Mouse (Mus musculus) ES-E14 (cell line): ENCODE measurements at regions not wholly inside any gene's neighbourhood (a gene's known extent, or its start where the extent isn't known, plus 50 kb on each side); places are given as distances from the start of the nearest gene placed in this dataset.

Experiments
- DNase-seq: peaks from one replicate; pipeline ENCODE4 v3.0.0-alpha.2; 2013; ENCODE audit warnings: low read depth, low spot score
- H3K27ac ChIP-seq: 2 replicates; pipeline ENCODE4 v1.5.1; 2012; ENCODE audit warnings: low read depth, mild to moderate bottlenecking, low read length, moderate library complexity, mixed read lengths; ENCODE audit not compliant: poor library complexity, insufficient read depth, severe bottlenecking
- H3K36me3 ChIP-seq: 2 replicates; pipeline ENCODE4 v1.6.1; 2012; ENCODE audit warnings: mild to moderate bottlenecking, low read length, moderate library complexity, mixed read lengths; ENCODE audit not compliant: control insufficient read depth, poor library complexity, insufficient read depth, severe bottlenecking
- H3K4me1 ChIP-seq, 2 experiments: fragments of 150-350 bp in 1 of 2; sonication (generic) in 1 of 2; 2 replicates each; pipeline ENCODE4 v1.6.1; 2012; ENCODE audit warnings: low read length in 2 of 2, mild to moderate bottlenecking in 1 of 2, mixed read lengths in 1 of 2; ENCODE audit not compliant: control insufficient read depth in 2 of 2, insufficient read depth in 2 of 2, poor library complexity in 1 of 2
- H3K4me3 ChIP-seq, 2 experiments: fragments of 150-350 bp in 1 of 2; sonication (generic) in 1 of 2; 2 replicates each; pipeline ENCODE4 v1.5.1; 2012; ENCODE audit warnings: low read length in 2 of 2, low read depth in 1 of 2, mild to moderate bottlenecking in 1 of 2, mixed read lengths in 1 of 2; ENCODE audit not compliant: insufficient read depth in 1 of 2, poor library complexity in 1 of 2, severe bottlenecking in 1 of 2
- H3K9ac ChIP-seq: 2 replicates; pipeline ENCODE4 v1.6.1; 2012; ENCODE audit warnings: low read depth, mild to moderate bottlenecking, low read length, mixed read lengths; ENCODE audit not compliant: poor library complexity, insufficient read depth, severe bottlenecking
- H3K9me3 ChIP-seq: fragments of 150-350 bp; sonication (generic); 2 replicates; pipeline ENCODE4 v1.6.1; 2012; ENCODE audit warnings: low read depth, mild to moderate bottlenecking, low read length; ENCODE audit not compliant: control insufficient read depth, insufficient read depth
- CHD2 ChIP-seq: IDR thresholded peaks from 2 replicates; pipeline ENCODE4 v1.6.1; 2014; ENCODE audit warnings: mild to moderate bottlenecking, low read depth, low read length, inconsistent platforms
- HCFC1 ChIP-seq: IDR thresholded peaks from 2 replicates; pipeline ENCODE4 v1.6.1; 2012; ENCODE audit warnings: low read length, inconsistent platforms, borderline replicate concordance; ENCODE audit not compliant: insufficient read depth
- MAFK ChIP-seq: IDR thresholded peaks from 2 replicates; pipeline ENCODE4 v1.6.1; 2014; ENCODE audit warnings: mild to moderate bottlenecking, low read depth, low read length, inconsistent platforms; ENCODE audit not compliant: insufficient read depth
- ZC3H11A ChIP-seq: IDR thresholded peaks from 2 replicates; pipeline ENCODE4 v1.6.1; 2012; ENCODE audit warnings: low read depth, mild to moderate bottlenecking, inconsistent platforms, low read length, borderline replicate concordance
- ZNF384 ChIP-seq: IDR thresholded peaks from 2 replicates; pipeline ENCODE4 v1.6.1; 2012; ENCODE audit warnings: low read depth, low read length, inconsistent platforms
- in situ Hi-C, 2 experiments: fragments of 600-800 bp; cut with MboI; formaldehyde crosslinking; loops; one replicate each; pipeline ENCODE4 v1.15.1; 2025; ENCODE audit warnings: low sequenced_read_pairs in 2 of 2, inconsistent platforms in 1 of 2; ENCODE audit not compliant: unreplicated experiment in 2 of 2

DNA sequence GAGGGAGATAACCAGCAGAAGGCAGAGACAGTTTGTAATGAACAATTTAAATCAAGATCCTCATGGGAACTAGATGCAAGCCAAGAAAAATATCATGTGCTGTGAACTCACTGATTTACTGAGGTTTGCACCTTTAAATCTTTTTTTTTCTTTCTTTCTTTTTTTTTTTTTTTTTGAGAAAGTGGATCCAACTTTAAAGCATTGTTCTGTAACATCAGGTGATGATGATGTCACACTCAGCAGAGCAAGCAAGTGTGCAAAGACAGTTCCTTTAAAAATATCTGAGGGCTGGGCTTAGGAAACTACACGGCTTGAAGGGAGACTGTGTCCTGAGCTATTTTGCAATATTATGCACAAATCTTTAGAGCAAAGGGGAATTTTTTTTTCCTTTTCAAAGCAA, 166.6 kb upstream of the Ubash3b start:
- no peak overlapping the region for H3K27ac ChIP-seq
- H3K36me3 ChIP-seq: no peaks in the 10 kb centered on the region
- in situ Hi-C loops: no loop called here
- TF ChIP-seq MAFK: no peak
- no peak for TF ChIP-seq ZNF384
- DNase-seq: no peak
- H3K9ac ChIP-seq: no peak overlapping the region
- no peak overlapping the region for H3K4me3 ChIP-seq
- no peaks in the 10 kb centered on the region for H3K4me1 ChIP-seq
- no peaks in the 10 kb centered on the region for H3K9me3 ChIP-seq

DNA sequence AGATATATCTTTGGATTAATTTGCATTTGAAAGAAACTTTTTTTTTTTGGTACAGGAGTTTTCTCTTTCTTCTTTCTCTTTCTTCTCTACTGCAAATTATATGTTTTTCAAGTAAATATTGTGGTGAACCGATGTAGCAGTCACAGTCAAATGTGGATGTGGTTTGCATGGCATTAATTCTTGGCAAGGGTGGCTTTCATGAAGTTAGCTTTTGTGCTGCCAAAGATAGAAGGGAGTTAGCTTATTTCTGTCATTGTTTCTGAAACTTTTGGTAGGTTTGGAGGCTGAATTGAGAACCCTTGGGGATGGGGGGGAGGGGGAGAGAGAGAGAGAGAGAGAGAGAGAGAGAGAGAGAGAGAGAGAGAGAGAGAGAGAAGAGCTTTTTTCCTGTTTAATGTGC, 166.1 kb upstream of the Ubash3b start:
- no peak for DNase-seq
- in situ Hi-C loops: no loop called here
- no peak for TF ChIP-seq ZNF384
- no peak for TF ChIP-seq HCFC1
- TF ChIP-seq CHD2: no peak
- no peak for TF ChIP-seq MAFK
- TF ChIP-seq ZC3H11A: no peak
- Histone ChIP-seq H3K27ac (no peak overlapping the region), H3K9ac (no peak overlapping the region), H3K9me3 (no peaks in the 10 kb centered on the region), H3K4me1 (no peaks in the 10 kb centered on the region), H3K4me3 (no peak overlapping the region), H3K36me3 (no peaks in the 10 kb centered on the region)

DNA sequence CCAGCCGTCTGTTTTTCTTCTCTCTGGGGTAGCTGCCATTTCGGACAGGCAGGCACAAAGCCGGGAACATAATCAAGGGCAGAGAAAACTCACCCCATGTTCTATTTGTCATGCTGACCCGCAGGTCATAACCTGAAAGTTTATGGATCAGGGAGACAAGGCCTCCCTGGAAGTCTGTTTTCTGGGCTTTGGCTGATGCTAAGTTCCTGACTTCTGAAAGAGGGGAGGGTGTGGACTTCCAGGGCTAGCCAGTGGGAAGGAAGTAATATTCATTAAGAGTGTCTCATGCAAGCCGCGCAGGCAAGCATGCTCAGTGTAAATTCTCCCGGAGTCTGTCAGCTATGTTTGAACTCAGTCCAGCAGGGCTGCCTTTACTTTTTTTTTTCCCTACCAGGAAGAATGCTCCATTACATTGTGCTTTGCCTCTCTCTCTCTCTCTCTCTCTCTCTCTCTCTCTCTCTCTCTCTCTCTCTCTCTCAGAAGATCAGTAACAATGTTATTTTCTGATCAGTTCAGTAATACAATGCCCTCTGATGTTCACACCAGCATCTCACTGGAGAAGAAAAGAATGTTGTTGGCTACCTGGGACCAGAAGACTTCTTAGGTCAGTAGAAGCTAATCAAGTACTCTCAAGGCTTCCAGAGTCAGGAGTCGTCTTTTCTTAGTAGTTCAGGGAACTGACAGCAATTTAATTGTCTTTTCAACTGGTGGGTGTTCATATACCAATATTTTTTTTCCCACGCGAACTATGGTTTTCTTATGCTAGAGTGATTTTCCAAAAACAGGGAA, 165.5 kb upstream of the Ubash3b start:
- TF ChIP-seq ZC3H11A: no peak
- TF ChIP-seq CHD2: no peak
- TF ChIP-seq ZNF384: no peak
- no peak for TF ChIP-seq HCFC1
- TF ChIP-seq MAFK: no peak
- no peak for DNase-seq
- Histone ChIP-seq H3K36me3 (no peaks in the 10 kb centered on the region), H3K9me3 (no peaks in the 10 kb centered on the region), H3K9ac (no peak overlapping the region), H3K27ac (no peak overlapping the region), H3K4me1 (no peaks in the 10 kb centered on the region), H3K4me3 (no peak overlapping the region)
- in situ Hi-C loops: no loop called here

DNA sequence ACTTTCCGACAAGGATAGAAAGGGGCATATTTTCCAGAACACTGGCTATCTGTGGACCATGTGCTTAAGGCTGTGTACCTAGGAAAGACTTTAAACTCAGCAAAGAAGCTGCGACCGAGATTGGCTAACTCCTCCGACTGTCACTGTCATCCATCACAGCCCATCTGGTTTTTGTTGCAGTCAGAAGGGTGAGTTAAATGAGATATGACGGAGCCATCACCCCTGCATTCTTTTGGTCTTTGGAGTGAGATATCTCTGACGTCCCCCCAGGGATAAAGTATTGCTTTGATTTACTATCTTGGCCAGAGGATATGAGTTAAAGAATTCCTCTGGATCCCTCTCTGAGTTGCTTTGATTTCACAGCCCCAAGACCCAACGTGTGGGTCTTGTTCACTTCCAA, 160.0 kb upstream of the Ubash3b start:
- Histone ChIP-seq H3K36me3 (no peaks in the 10 kb centered on the region), H3K27ac (no peak overlapping the region), H3K9me3 (no peaks in the 10 kb centered on the region), H3K4me3 (no peak overlapping the region), H3K4me1 (no peaks in the 10 kb centered on the region), H3K9ac (no peak overlapping the region)
- in situ Hi-C loops: no loop called here
- TF ChIP-seq ZC3H11A (no peak), MAFK (no peak), ZNF384 (no peak), CHD2 (no peak), HCFC1 (no peak)
- DNase-seq: no peak

DNA sequence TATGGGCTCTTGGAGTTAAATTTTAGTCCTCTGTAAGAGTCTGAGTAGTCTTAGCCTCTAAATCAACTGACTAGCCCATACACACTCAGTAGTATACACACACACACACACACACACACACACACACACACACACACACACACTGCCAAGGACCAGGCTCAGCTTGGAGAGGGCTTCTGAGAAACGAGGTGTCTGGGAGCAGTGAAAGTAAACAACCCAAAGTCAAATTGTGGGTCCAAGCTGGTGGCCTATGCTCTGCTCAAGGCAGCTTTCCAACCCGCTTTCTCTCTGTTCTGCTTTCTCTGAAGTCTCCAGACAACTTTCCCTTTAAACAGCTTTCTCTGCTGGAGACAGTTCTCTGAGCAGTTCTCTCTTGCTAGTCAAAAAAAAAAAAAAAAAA, 157.6 kb upstream of the Ubash3b start:
- Histone ChIP-seq H3K9ac (no peak overlapping the region), H3K4me1 (no peaks in the 10 kb centered on the region), H3K36me3 (no peaks in the 10 kb centered on the region), H3K4me3 (no peak overlapping the region), H3K27ac (no peak overlapping the region), H3K9me3 (no peaks in the 10 kb centered on the region)
- DNase-seq: no peak
- no peak for TF ChIP-seq CHD2
- no peak for TF ChIP-seq MAFK
- TF ChIP-seq ZC3H11A: no peak
- no peak for TF ChIP-seq ZNF384
- no peak for TF ChIP-seq HCFC1
- in situ Hi-C loops: no loop called here
